Mouse (Mus musculus): Measurements from ENCODE around the gene Kcnip1. TPM values are rescaled to one million over a fixed set of nuclear protein-coding genes. Genes with fewer than 3 reads are reported as not detected.

Kcnip1 gene
- polyA plus RNA-seq, 2 experiments = 0.10 to 0.25 TPM

- Histone ChIP-seq H3K4me1 (replicated peaks; ENCODE audit: control insufficient read depth in 2 of 2, insufficient read depth in 2 of 2, low read length in 1 of 2) (no peaks in the 10 kb centered on the region), H3K4me2 (ENCODE audit: low read depth) (no peak overlapping the region), H3K9me3 (ENCODE audit: control insufficient read depth, low read length) (no peaks in the 10 kb centered on the region), H3K4me3 (ENCODE audit: insufficient read depth in 1 of 2, low read depth in 2 of 2, low read length in 2 of 2) (no peak overlapping the region), H3K9ac (replicated peaks) (no peak overlapping the region), H3K27me3 (ENCODE audit: control insufficient read depth, insufficient read depth, low read length) (peaks cover 20% of the 10 kb centered on the region), H3K27ac (no peak overlapping the region), H3K36me3 (replicated peaks; ENCODE audit: control insufficient read depth, insufficient read depth, low read depth) (no peaks in the 10 kb centered on the region)
- 71% methylated on average over 3 of the region's 3 CpGs for WGBS (ENCODE audit: insufficient replicate concordance)
- DNase-seq (ENCODE audit: low read depth in 3 of 3, low spot score in 3 of 3) = no peak
- ATAC-seq (ENCODE audit: insufficient read depth) = no peak
- TF ChIP-seq CTCF (IDR thresholded peaks at IDR 0.05; ENCODE audit: low read depth) (no peak), EP300 (IDR thresholded peaks at IDR 0.05; ENCODE audit: low read depth) (no peak)
Observed at GRCm38 (mm10) chr11:33839049-33839448, 153.9 kb downstream of the Kcnip1 start.

- WGBS (ENCODE audit: insufficient replicate concordance) = 57% methylated on average over 2 of the region's 2 CpGs
- ATAC-seq (ENCODE audit: insufficient read depth) = no peak
- Histone ChIP-seq H3K9me3 (ENCODE audit: control insufficient read depth, low read length) (no peaks in the 10 kb centered on the region), H3K4me1 (replicated peaks; ENCODE audit: control insufficient read depth in 2 of 2, insufficient read depth in 2 of 2, low read length in 1 of 2) (no peaks in the 10 kb centered on the region), H3K4me3 (ENCODE audit: insufficient read depth in 1 of 2, low read depth in 2 of 2, low read length in 2 of 2) (no peak overlapping the region), H3K9ac (replicated peaks) (no peak overlapping the region), H3K4me2 (ENCODE audit: low read depth) (no peak overlapping the region), H3K36me3 (replicated peaks; ENCODE audit: control insufficient read depth, insufficient read depth, low read depth) (no peaks in the 10 kb centered on the region), H3K27me3 (ENCODE audit: control insufficient read depth, insufficient read depth, low read length) (no peaks in the 10 kb centered on the region), H3K27ac (no peak overlapping the region)
- DNase-seq (ENCODE audit: low read depth in 3 of 3, low spot score in 3 of 3) = no peak
- no peak for TF ChIP-seq CTCF (IDR thresholded peaks at IDR 0.05; ENCODE audit: low read depth)
- TF ChIP-seq EP300 (IDR thresholded peaks at IDR 0.05; ENCODE audit: low read depth) = no peak
Observed at GRCm38 (mm10) chr11:33829774-33830173, 163.2 kb downstream of the Kcnip1 start.

- ATAC-seq (ENCODE audit: insufficient read depth) (no peak), DNase-seq (ENCODE audit: low read depth in 3 of 3, low spot score in 3 of 3) (no peak)
- TF ChIP-seq EP300 (IDR thresholded peaks at IDR 0.05; ENCODE audit: low read depth) (no peak), CTCF (IDR thresholded peaks at IDR 0.05; ENCODE audit: low read depth) (no peak)
- H3K9me3 ChIP-seq (ENCODE audit: control insufficient read depth, low read length) = no peaks in the 10 kb centered on the region
- H3K4me2 ChIP-seq (ENCODE audit: low read depth) = no peak overlapping the region
- WGBS (ENCODE audit: insufficient replicate concordance) = 57% methylated on average over 6 of the region's 6 CpGs
- no peak overlapping the region for H3K4me3 ChIP-seq (ENCODE audit: insufficient read depth in 1 of 2, low read depth in 2 of 2, low read length in 2 of 2)
- no peaks in the 10 kb centered on the region for H3K27me3 ChIP-seq (ENCODE audit: control insufficient read depth, insufficient read depth, low read length)
- no peaks in the 10 kb centered on the region for H3K4me1 ChIP-seq (replicated peaks; ENCODE audit: control insufficient read depth in 2 of 2, insufficient read depth in 2 of 2, low read length in 1 of 2)
- no peak overlapping the region for H3K9ac ChIP-seq (replicated peaks)
- no peaks in the 10 kb centered on the region for H3K36me3 ChIP-seq (replicated peaks; ENCODE audit: control insufficient read depth, insufficient read depth, low read depth)
- H3K27ac ChIP-seq = no peak overlapping the region
Observed at GRCm38 (mm10) chr11:33827829-33828206, 165.1 kb downstream of the Kcnip1 start.

- Histone ChIP-seq H3K27me3 (ENCODE audit: control insufficient read depth, insufficient read depth, low read length) (no peaks in the 10 kb centered on the region), H3K27ac (no peak overlapping the region), H3K9me3 (ENCODE audit: control insufficient read depth, low read length) (no peaks in the 10 kb centered on the region), H3K36me3 (replicated peaks; ENCODE audit: control insufficient read depth, insufficient read depth, low read depth) (no peaks in the 10 kb centered on the region), H3K4me2 (ENCODE audit: low read depth) (no peak overlapping the region), H3K9ac (replicated peaks) (no peak overlapping the region), H3K4me1 (replicated peaks; ENCODE audit: control insufficient read depth in 2 of 2, insufficient read depth in 2 of 2, low read length in 1 of 2) (no peaks in the 10 kb centered on the region), H3K4me3 (ENCODE audit: insufficient read depth in 1 of 2, low read depth in 2 of 2, low read length in 2 of 2) (no peak overlapping the region)
- ATAC-seq (ENCODE audit: insufficient read depth) = no peak
- TF ChIP-seq CTCF (IDR thresholded peaks at IDR 0.05; ENCODE audit: low read depth) = no peak
- TF ChIP-seq EP300 (IDR thresholded peaks at IDR 0.05; ENCODE audit: low read depth) = no peak
- DNase-seq (ENCODE audit: low read depth in 3 of 3, low spot score in 3 of 3) = no peak
- 54% methylated on average over 12 of the region's 12 CpGs for WGBS (ENCODE audit: insufficient replicate concordance)
Observed at GRCm38 (mm10) chr11:33827085-33827828, 165.7 kb downstream of the Kcnip1 start.

DNA sequence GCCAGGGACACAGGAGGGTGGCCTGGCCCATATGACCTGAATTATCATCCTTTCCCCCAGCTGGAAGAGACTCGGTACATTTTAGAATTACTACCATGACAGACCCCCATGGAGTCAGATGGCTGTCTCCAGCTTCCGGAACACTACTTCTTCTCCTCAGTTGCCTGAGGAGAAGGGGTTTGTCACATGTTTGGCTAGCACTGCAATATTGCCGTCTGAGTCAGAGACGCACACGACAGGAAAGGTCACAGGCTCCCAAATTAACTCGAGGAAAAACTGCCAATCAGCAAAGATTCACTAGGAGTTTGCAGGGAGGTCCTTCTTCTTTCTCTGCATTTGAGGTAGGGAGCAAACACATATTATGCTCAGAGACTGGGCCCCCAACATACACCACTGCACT, 168.2 kb downstream of the Kcnip1 start:
- DNase-seq (ENCODE audit: low read depth in 3 of 3, low spot score in 3 of 3) = no peak

More for the DNA sequence above, 168.2 kb downstream of the Kcnip1 start:
- no peak for TF ChIP-seq CTCF (IDR thresholded peaks at IDR 0.05; ENCODE audit: low read depth)
- TF ChIP-seq EP300 (IDR thresholded peaks at IDR 0.05; ENCODE audit: low read depth) = no peak
- H3K4me3 ChIP-seq (ENCODE audit: insufficient read depth in 1 of 2, low read depth in 2 of 2, low read length in 2 of 2) = no peak overlapping the region
- WGBS (ENCODE audit: insufficient replicate concordance) = 53% methylated on average over 6 of the region's 6 CpGs
- no peaks in the 10 kb centered on the region for H3K9me3 ChIP-seq (ENCODE audit: control insufficient read depth, low read length)
- no peak overlapping the region for H3K4me2 ChIP-seq (ENCODE audit: low read depth)
- no peak overlapping the region for H3K27ac ChIP-seq
- no peaks in the 10 kb centered on the region for H3K4me1 ChIP-seq (replicated peaks; ENCODE audit: control insufficient read depth in 2 of 2, insufficient read depth in 2 of 2, low read length in 1 of 2)
- no peak for ATAC-seq (ENCODE audit: insufficient read depth)
- no peaks in the 10 kb centered on the region for H3K27me3 ChIP-seq (ENCODE audit: control insufficient read depth, insufficient read depth, low read length)
- H3K36me3 ChIP-seq (replicated peaks; ENCODE audit: control insufficient read depth, insufficient read depth, low read depth) = no peaks in the 10 kb centered on the region
- H3K9ac ChIP-seq (replicated peaks) = no peak overlapping the region

All from liver, embryonic 14.5 days (tissue).